Mouse (Mus musculus) thymus, adult 2 months (tissue): ENCODE results near the gene Ccdc88a.

Experiments used
- CTCF ChIP-seq: fragments of 200-500 bp; IDR thresholded peaks from 2 replicates; pipeline ENCODE4 v1.5.1; 2012; ENCODE audit warnings: mild to moderate bottlenecking, control low read depth, low read length, moderate library complexity, borderline replicate concordance; ENCODE audit not compliant: control insufficient read depth, poor library complexity, insufficient read depth; ENCODE audit errors: extremely low read depth
- POLR2A ChIP-seq: fragments of 200-500 bp; IDR thresholded peaks from 2 replicates; pipeline ENCODE4 v1.6.1; 2012; ENCODE audit warnings: mild to moderate bottlenecking, low read length, control low read depth, moderate library complexity; ENCODE audit not compliant: control insufficient read depth, poor library complexity, insufficient read depth; ENCODE audit errors: extremely low read depth

GRCm38 (mm10) chr11:29549425-29549778 lies 175.9 kb downstream of the Ccdc88a start:
- TF ChIP-seq CTCF = no peak
- no peak for TF ChIP-seq POLR2A
